Mouse (Mus musculus) midbrain, embryonic 12.5 days (tissue): Measurements from ENCODE around the gene Vti1a. TPM values are rescaled to one million over a fixed set of nuclear protein-coding genes. Genes with fewer than 3 reads are reported as not detected.

Experiments
- ATAC-seq: fragments of 200-750 bp; cut with Nextera tagmentation; 2 replicates; pipeline ENCODE4 v1.8.0; 2017; ENCODE audit warnings: low read depth, moderate TSS enrichment, moderate library complexity; ENCODE audit not compliant: low FRiP score
- H3K27ac ChIP-seq: fragments of 300-500 bp; sonication (generic); replicated peaks from 2 replicates; pipeline ENCODE4 v1.5.1; 2016; ENCODE audit warnings: mild to moderate bottlenecking
- H3K27me3 ChIP-seq: fragments of 300-500 bp; sonication (generic); 2 replicates; pipeline ENCODE4 v1.6.1; 2016; ENCODE audit warnings: mild to moderate bottlenecking
- H3K36me3 ChIP-seq: fragments of 300-500 bp; sonication (generic); 2 replicates; pipeline ENCODE4 v1.6.1; 2016
- H3K4me1 ChIP-seq: fragments of 300-500 bp; sonication (generic); 2 replicates; pipeline ENCODE4 v1.6.1; 2016
- H3K4me2 ChIP-seq: fragments of 300-500 bp; sonication (generic); replicated peaks from 2 replicates; pipeline ENCODE4 v1.6.1; 2016; ENCODE audit warnings: mild to moderate bottlenecking, moderate library complexity
- H3K4me3 ChIP-seq: fragments of 300-500 bp; sonication (generic); 2 replicates; pipeline ENCODE4 v1.5.1; 2016; ENCODE audit warnings: mild to moderate bottlenecking
- H3K9ac ChIP-seq: fragments of 300-500 bp; sonication (generic); replicated peaks from 2 replicates; pipeline ENCODE4 v1.6.1; 2016; ENCODE audit warnings: mild to moderate bottlenecking, moderate library complexity
- H3K9me3 ChIP-seq: fragments of 300-500 bp; sonication (generic); 2 replicates; pipeline ENCODE4 v1.6.1; 2016; ENCODE audit warnings: mild to moderate bottlenecking
- WGBS: fragments of 180-500 bp; shearing (Covaris S2); methylation state at CpG from one replicate; pipeline ENCODE4 v1.1.7; 2016; 5-methylcytosine and 5-hydroxymethylcytosine counted together
- polyA plus RNA-seq: library from polyadenylated mRNA; unstranded; fragments of >200 nt; fragmentation: Nextera tagmentation; extraction: Ambion mirVana; gene quantifications from 2 replicates; pipeline ENCODE4 v1.2.1, GENCODE M21; 2016

Gene Vti1a
- polyA plus RNA-seq, 1 experiment from 2014 or later: 34.1 TPM

DNA sequence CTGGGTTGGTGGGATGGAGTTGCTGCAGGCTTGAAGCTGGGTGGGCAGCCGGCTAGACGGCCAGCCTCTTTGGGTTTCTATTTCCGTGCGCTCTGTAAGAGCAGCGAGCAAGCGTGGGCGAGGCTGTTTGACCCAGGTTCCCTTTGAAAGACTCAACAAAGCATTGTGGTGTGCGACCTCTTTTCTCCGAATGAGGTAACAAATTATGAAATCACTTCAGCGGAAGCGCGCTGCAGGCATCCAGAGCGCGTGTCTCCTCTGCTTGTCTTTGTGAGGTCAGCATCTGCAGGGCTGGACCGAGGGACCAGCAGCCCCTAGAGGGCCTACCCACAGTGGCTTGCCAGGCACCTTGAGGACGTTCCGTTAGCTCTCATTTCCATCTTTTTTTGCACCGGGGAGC, 306.7 kb downstream of the Vti1a start:
- H3K4me3 ChIP-seq: no peak overlapping the region
- no peak overlapping the region for H3K4me2 ChIP-seq
- no peak for ATAC-seq
- H3K27ac ChIP-seq: no peak overlapping the region
- H3K36me3 ChIP-seq: no peaks in the 10 kb centered on the region
- peaks cover 6% of the 10 kb centered on the region for H3K27me3 ChIP-seq
- H3K4me1 ChIP-seq: peaks cover 52% of the 10 kb centered on the region
- no peaks in the 10 kb centered on the region for H3K9me3 ChIP-seq
- H3K9ac ChIP-seq: no peak overlapping the region
- 79% methylated on average over 18 of the region's 18 CpGs for WGBS

DNA sequence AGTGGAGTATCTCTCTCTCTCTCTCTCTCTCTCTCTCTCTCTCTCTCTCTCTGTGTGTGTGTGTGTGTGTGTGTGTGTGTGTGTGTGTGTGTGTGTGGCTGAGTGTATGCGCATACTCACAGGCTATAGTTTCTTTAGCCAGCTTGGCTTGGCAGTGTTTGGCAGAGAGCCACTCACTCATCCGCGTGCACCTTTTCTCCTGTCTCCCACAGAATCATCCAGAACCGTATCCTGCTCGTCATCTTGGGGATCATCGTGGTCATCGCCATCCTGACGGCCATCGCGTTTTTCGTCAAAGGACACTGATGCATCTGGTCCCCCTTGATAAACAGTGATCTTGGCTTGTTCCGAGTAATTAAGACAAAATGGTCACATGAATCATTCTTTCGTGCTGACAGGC, 307.5 kb downstream of the Vti1a start:
- Histone ChIP-seq H3K4me3 (no peak overlapping the region), H3K27me3 (peaks cover 6% of the 10 kb centered on the region), H3K4me2 (no peak overlapping the region), H3K9ac (no peak overlapping the region), H3K4me1 (peaks cover 55% of the 10 kb centered on the region), H3K27ac (no peak overlapping the region), H3K9me3 (no peaks in the 10 kb centered on the region), H3K36me3 (no peaks in the 10 kb centered on the region)
- 89% methylated on average over 13 of the region's 13 CpGs for WGBS
- no peak for ATAC-seq

DNA sequence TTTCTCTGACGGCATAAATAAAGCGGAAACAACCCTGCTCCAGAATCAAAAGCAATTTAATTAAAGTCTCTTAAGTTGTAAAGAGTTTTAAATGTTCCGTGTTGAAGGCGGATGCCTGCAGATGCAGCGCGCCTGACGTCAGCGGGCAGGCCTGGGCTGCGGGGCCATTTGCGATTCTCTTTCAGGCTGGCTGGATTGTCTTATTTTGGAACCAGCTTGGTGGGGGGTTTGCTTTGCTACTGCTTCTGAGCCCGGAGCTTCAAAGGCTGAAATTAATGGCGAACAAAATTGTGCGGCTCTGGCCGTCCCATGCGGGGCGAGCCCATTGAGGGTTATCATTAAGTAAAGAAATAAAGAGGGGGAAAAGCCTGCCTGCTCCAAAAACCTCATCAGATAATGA, 310.4 kb downstream of the Vti1a start:
- H3K36me3 ChIP-seq: no peaks in the 10 kb centered on the region
- peak; percentile 50 for ATAC-seq
- peak overlapping the region; percentile 78 for H3K27ac ChIP-seq
- WGBS: 45% methylated on average over 16 of the region's 16 CpGs
- no peak overlapping the region for H3K4me3 ChIP-seq
- no peaks in the 10 kb centered on the region for H3K9me3 ChIP-seq
- H3K4me1 ChIP-seq: peaks cover 46% of the 10 kb centered on the region
- no peak overlapping the region for H3K9ac ChIP-seq
- H3K4me2 ChIP-seq: peak overlapping the region; percentile 18; the same call in 1 of the 2 replicates
- peaks cover 18% of the 10 kb centered on the region for H3K27me3 ChIP-seq

DNA sequence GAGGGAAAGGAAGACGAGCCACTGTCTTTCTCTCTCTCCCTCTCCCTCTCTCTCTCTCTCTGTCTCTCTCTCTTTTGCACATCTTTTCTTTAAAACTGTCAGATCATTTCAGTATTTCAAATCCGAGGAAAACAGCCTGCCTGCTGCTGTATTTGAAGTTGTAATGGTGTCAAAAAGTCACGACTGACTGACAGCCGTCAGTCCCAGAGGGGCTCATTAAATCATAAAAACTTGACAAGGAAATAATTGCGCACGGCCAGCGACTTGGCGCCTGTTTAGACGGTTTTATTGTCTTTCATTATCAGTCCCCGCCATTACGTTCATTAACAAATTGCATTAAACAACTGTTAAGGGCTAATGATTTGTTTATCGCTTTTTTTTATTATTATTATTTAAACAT, 310.9 kb downstream of the Vti1a start:
- no peak overlapping the region for H3K4me3 ChIP-seq
- peaks cover 21% of the 10 kb centered on the region; the same call in 1 of the 2 replicates for H3K27me3 ChIP-seq
- H3K36me3 ChIP-seq: no peaks in the 10 kb centered on the region
- no peak overlapping the region for H3K9ac ChIP-seq
- ATAC-seq: 0 out of 2 replicates have a peak, but pooled peaks have one; percentile 13
- 57% methylated on average over 12 of the region's 12 CpGs for WGBS
- H3K4me1 ChIP-seq: peaks cover 46% of the 10 kb centered on the region
- no peaks in the 10 kb centered on the region for H3K9me3 ChIP-seq
- H3K27ac ChIP-seq: peak overlapping the region; percentile 78
- H3K4me2 ChIP-seq: peak overlapping the region; percentile 18; the same call in 1 of the 2 replicates

DNA sequence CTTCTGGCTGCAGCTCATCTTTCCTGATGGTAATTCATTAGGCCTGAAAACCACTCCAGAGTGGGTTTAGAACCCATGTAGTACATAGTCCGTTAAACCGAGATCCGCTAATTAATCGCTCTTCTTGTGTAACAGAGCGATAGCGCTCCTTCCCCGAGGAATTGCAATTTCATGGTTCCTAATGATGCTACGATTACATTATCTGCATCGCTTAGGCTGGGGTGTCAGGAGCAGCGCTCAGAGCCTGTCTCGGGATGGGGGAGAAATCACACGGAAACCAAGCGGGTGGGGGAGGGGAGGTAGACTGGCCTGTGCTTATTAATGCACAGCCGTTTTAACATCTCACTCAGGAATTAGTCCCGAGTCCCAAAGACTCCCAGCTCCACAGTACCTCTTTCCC, 319.4 kb downstream of the Vti1a start:
- Histone ChIP-seq H3K27me3 (peaks cover 44% of the 10 kb centered on the region), H3K27ac (no peak overlapping the region), H3K4me2 (no peak overlapping the region), H3K9ac (no peak overlapping the region), H3K4me3 (no peak overlapping the region), H3K9me3 (no peaks in the 10 kb centered on the region), H3K36me3 (no peaks in the 10 kb centered on the region), H3K4me1 (peaks cover 7% of the 10 kb centered on the region; the same call in 1 of the 2 replicates)
- ATAC-seq: peak; percentile 47; the same call in 1 of the 2 replicates
- 50% methylated on average over 15 of the region's 15 CpGs for WGBS

DNA sequence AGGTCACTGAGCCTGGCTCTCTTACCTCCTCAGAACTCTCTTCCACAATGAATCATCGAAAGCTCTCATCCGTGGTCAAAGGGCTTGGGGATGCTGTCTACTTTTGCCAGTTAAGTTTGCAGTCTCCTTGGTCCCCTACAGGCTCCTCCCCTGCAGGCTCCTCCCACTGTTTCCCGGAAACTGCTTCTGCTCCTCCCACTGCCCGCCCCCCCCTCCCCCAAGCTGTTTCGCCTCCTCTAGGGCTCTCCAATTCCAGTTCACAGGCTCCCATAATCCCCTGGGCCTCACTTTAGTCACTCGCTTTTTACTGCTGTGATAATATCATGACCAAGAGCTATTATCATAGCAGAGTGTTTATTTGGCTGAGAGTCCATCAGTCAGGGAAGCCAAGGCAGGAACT, 324.2 kb downstream of the Vti1a start:
- WGBS: 84% methylated on average over 6 of the region's 6 CpGs
- Histone ChIP-seq H3K36me3 (no peaks in the 10 kb centered on the region), H3K4me1 (peaks cover 22% of the 10 kb centered on the region), H3K9me3 (no peaks in the 10 kb centered on the region), H3K27ac (no peak overlapping the region), H3K4me2 (no peak overlapping the region), H3K9ac (no peak overlapping the region), H3K4me3 (no peak overlapping the region), H3K27me3 (peaks cover 49% of the 10 kb centered on the region)
- ATAC-seq: no peak

DNA sequence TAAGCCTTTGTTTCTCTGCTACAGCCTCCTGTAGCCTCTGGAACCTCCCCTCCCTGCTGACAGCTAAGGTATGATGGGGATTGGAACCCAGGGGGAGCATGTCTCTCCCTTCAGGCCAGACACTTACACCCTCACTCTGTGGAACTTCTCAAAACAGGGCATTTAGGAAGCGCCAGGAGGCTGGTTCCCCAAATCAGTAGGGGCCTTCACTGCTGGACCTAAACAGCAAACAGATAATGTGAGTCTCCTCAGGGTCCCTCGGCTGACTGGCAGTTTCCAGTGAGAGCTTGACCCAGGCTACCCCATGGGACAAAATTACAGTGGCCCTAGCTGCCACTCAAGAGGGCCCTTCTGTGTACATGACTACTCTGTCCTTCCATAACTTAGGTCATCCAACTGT, 325.8 kb downstream of the Vti1a start:
- no peak; the same call in 1 of the 2 replicates for ATAC-seq
- no peaks in the 10 kb centered on the region for H3K9me3 ChIP-seq
- no peak overlapping the region for H3K9ac ChIP-seq
- H3K36me3 ChIP-seq: no peaks in the 10 kb centered on the region
- H3K27me3 ChIP-seq: peaks cover 60% of the 10 kb centered on the region
- H3K27ac ChIP-seq: no peak overlapping the region
- H3K4me3 ChIP-seq: no peak overlapping the region
- 66% methylated on average over 2 of the region's 2 CpGs for WGBS
- H3K4me1 ChIP-seq: peaks cover 17% of the 10 kb centered on the region
- H3K4me2 ChIP-seq: no peak overlapping the region

DNA sequence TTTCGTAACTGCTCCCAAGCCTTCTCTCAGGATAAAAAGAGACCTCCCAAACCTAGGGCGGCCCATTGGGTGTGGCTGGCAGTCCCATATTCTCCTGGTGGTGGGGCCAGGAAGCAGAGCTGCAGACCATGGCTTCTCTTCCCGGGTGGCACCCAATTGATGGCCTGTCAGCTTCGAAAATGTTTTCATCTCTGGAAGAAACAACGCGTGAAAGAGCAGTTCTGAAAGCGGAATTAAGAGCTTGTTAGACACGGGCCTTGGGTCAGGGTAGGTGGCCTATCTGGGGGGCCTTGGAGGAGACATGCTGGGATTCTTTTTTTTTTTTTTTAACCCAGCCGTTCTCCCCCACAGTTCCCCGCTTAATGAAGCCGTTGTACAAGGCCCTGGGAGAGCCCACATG, 326.3 kb downstream of the Vti1a start:
- H3K9ac ChIP-seq: no peak overlapping the region
- H3K4me3 ChIP-seq: no peak overlapping the region
- H3K36me3 ChIP-seq: no peaks in the 10 kb centered on the region
- H3K27me3 ChIP-seq: peaks cover 60% of the 10 kb centered on the region
- whole genome bisulfite sequencing: 40% methylated on average over 11 of the region's 11 CpGs
- H3K4me1 ChIP-seq: peaks cover 17% of the 10 kb centered on the region
- no peak for ATAC-seq
- no peak overlapping the region for H3K27ac ChIP-seq
- H3K9me3 ChIP-seq: no peaks in the 10 kb centered on the region
- no peak overlapping the region for H3K4me2 ChIP-seq

DNA sequence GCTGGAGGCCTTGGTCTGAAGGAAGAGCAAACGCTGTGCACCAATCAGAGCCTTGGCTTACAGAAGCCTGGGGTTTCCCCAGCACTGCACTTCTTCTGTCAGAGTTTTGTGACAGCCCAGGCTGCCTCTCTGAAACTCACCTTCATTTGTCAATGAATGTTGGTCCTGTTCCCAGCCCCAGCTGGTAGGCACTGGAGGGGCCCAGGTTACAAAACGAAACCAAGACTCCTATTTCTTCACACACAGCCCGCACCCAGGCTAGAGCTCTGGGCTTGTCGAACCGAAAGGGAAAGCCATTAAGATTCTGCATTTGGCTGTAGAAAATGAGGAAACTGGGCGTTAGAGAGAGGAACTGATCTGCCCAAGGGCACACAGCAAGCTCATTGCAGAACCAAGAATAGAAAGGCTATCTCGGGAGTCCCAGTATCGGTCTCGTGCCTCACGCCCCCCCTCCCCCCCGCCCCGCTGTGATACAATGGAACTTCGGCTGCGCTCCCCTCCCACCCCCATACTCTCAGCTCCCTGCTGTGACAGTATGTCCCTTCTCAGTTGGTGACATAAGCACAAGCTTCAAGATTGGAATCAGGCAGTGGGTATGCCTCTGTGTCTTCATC, 327.3 kb downstream of the Vti1a start:
- peak overlapping the region; percentile 37 for H3K4me2 ChIP-seq
- H3K4me1 ChIP-seq: peaks cover 17% of the 10 kb centered on the region
- no peak for ATAC-seq
- WGBS: 14% methylated on average over 14 of the region's 14 CpGs
- H3K4me3 ChIP-seq: peak overlapping the region; percentile 18; the same call in 1 of the 2 replicates
- no peak overlapping the region for H3K27ac ChIP-seq
- no peaks in the 10 kb centered on the region for H3K9me3 ChIP-seq
- peaks cover 54% of the 10 kb centered on the region for H3K27me3 ChIP-seq
- H3K36me3 ChIP-seq: no peaks in the 10 kb centered on the region
- H3K9ac ChIP-seq: 0 out of 2 replicates have a peak overlapping the region, but pooled peaks have one; percentile 15

DNA sequence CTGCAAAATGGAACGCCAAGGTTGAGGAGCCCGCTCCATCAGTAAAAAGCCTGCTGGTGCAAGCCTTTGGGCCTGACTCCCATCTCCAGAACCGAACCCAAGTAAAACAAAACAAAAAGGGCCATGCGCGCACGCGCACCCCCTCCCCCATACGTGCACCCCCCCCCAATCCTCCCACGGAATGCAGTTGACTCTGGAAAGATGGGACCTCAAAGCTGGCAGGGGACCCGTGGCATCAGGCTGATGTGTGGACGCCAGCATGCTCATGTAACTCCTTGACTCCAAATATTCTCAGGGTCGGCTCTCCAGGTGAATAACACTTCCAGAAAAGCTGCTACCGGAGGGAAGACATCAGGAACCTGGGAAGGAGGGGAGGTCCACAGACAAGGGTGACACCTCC, 327.8 kb downstream of the Vti1a start:
- ATAC-seq: no peak
- Histone ChIP-seq H3K27me3 (peaks cover 54% of the 10 kb centered on the region), H3K9me3 (no peaks in the 10 kb centered on the region), H3K4me2 (peak overlapping the region; percentile 37), H3K27ac (no peak overlapping the region), H3K9ac (no peak overlapping the region), H3K4me3 (no peak overlapping the region), H3K4me1 (peaks cover 17% of the 10 kb centered on the region), H3K36me3 (no peaks in the 10 kb centered on the region)
- WGBS: 79% methylated on average over 13 of the region's 13 CpGs

DNA sequence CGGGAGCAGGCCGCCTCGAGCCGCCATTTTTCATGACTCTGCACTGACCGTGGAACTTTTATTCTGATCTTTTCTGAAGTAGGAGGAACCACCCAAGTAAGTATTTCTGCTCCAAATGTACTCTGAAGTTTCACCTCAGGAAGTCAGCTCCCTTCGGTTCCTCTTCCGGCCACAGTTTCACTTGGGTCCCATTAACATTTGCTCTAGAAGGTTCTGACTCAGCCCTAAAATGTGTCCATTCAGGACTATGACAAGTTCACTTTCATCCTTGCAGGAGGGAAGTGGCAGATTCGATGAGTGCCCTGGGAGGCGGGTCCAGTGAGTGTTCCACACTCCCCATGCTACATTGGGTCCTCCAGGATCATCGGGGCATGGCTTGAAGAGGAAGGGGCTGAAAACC, 333.3 kb downstream of the Vti1a start:
- H3K9ac ChIP-seq: no peak overlapping the region
- no peaks in the 10 kb centered on the region for H3K4me1 ChIP-seq
- no peaks in the 10 kb centered on the region for H3K36me3 ChIP-seq
- H3K27ac ChIP-seq: no peak overlapping the region
- no peaks in the 10 kb centered on the region for H3K9me3 ChIP-seq
- WGBS: 93% methylated on average over 10 of the region's 10 CpGs
- no peak overlapping the region for H3K4me2 ChIP-seq
- no peak for ATAC-seq
- no peak overlapping the region for H3K4me3 ChIP-seq
- H3K27me3 ChIP-seq: peaks cover 20% of the 10 kb centered on the region

DNA sequence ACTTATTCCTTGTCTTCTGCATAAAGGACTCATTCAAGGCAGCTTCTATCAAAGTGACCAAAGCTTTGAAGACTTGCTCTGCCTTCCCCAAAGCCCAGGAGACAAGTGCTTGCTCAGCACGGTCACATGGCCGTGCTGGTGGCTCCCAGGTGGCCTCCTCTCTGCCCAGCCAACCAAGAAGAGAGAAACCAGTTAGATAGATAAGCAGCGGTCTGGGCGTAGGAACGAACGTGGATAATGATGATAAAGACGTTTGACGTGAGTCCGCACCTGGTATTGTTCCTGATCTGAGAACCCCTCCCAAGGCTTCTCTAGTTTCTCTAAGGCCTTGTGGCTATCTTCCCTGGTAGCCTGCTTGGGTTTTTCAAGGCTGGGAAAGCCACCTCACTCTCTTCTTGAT, 334.9 kb downstream of the Vti1a start:
- Histone ChIP-seq H3K9me3 (no peaks in the 10 kb centered on the region), H3K27me3 (peaks cover 9% of the 10 kb centered on the region), H3K4me1 (no peaks in the 10 kb centered on the region), H3K4me3 (no peak overlapping the region), H3K4me2 (no peak overlapping the region), H3K27ac (no peak overlapping the region), H3K36me3 (no peaks in the 10 kb centered on the region), H3K9ac (no peak overlapping the region)
- 88% methylated on average over 9 of the region's 9 CpGs for WGBS
- ATAC-seq: no peak
